Mouse (Mus musculus): Measurements from ENCODE around the gene Lurap1l. TPM values are rescaled to one million over a fixed set of nuclear protein-coding genes. Genes with fewer than 3 reads are reported as not detected.

Gene Lurap1l
- polyA plus RNA-seq, 1 experiment: 4.4 TPM

DNA sequence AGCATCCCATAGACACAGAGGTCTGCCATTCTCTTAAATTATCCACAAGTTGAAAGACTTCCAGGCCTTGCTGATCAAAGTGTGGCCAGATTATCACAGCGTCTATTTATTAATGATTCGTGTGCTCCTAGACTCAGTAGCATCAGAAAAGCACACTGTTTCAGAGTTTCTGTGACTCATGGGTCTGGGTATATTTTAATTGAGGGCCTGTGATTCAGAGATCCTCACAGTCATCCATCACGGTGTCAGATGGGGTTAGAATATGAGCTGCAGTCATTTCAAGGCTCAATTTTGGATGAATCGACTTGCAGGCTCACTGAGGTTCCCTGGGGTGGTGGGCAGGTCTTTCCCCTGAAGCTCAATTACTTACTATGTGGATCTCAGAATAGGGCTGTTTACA is 30.5 kb downstream of the Lurap1l start:
- WGBS: 93% methylated on average over 4 of the region's 4 CpGs
- no peaks in the 10 kb centered on the region for H3K36me3 ChIP-seq (ENCODE audit: control insufficient read depth, insufficient read depth, low read length)
- no peak overlapping the region for H3K4me3 ChIP-seq (ENCODE audit: control insufficient read depth, insufficient read depth, low read length)
- H3K4me1 ChIP-seq (replicated peaks; ENCODE audit: control insufficient read depth, insufficient read depth, low read length): no peaks in the 10 kb centered on the region
- DNase-seq: no peak
- TF ChIP-seq POLR2A (IDR thresholded peaks at IDR 0.05; ENCODE audit: control insufficient read depth, extremely low read depth, insufficient read depth, low read length, poor library complexity) (no peak), CTCF (IDR thresholded peaks at IDR 0.05; ENCODE audit: borderline replicate concordance, control insufficient read depth, extremely low read depth, insufficient read depth, low read length, poor library complexity) (no peak)
- no peak overlapping the region for H3K27ac ChIP-seq (ENCODE audit: control insufficient read depth, insufficient read depth, low read length)
- no peaks in the 10 kb centered on the region for H3K27me3 ChIP-seq (ENCODE audit: control insufficient read depth, insufficient read depth, low read length)

DNA sequence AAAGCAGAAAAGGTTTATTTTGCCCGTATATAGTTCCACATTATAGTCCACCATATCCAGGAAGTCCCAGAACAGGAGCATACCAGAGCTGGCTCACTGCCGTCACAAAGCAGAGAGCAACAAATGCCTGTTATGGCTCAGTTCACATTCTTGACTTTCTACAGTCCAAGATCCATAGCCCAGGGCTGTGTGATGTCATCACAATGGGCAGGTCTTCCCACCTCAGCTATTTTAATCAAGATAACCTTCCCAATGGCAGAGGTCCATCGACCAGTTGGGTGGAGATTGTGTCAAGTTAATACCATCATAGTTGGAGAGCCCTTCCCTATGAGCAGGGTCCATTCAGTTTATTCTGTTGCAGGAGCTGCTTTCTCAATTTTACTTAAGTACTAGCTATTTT is 31.5 kb downstream of the Lurap1l start:
- Histone ChIP-seq H3K27me3 (ENCODE audit: control insufficient read depth, insufficient read depth, low read length) (no peaks in the 10 kb centered on the region), H3K27ac (ENCODE audit: control insufficient read depth, insufficient read depth, low read length) (no peak overlapping the region), H3K4me3 (ENCODE audit: control insufficient read depth, insufficient read depth, low read length) (no peak overlapping the region), H3K36me3 (ENCODE audit: control insufficient read depth, insufficient read depth, low read length) (no peaks in the 10 kb centered on the region), H3K4me1 (replicated peaks; ENCODE audit: control insufficient read depth, insufficient read depth, low read length) (no peaks in the 10 kb centered on the region)
- WGBS: 89% methylated on average over 3 of the region's 3 CpGs
- DNase-seq: no peak
- TF ChIP-seq CTCF (IDR thresholded peaks at IDR 0.05; ENCODE audit: borderline replicate concordance, control insufficient read depth, extremely low read depth, insufficient read depth, low read length, poor library complexity) (no peak), POLR2A (IDR thresholded peaks at IDR 0.05; ENCODE audit: control insufficient read depth, extremely low read depth, insufficient read depth, low read length, poor library complexity) (no peak)

DNA sequence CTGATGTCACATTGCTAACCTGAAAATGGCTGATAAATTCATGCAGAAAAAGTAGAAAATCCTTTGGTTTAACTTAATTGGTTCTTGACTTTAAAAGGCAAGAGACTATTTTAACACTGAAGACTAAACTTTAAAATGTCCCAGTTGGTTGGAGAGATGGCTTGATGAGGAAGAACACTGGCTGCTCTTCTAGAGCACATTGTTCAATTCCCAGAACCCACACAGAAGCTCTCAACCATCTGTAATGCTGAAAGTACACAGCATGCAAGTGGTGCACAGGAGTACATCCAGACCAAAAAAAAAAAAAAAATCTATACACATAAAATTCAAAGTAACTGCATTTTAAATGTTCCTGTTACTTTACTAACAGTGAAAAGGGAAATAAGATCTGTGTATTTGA is 34.2 kb downstream of the Lurap1l start:
- TF ChIP-seq POLR2A (IDR thresholded peaks at IDR 0.05; ENCODE audit: control insufficient read depth, extremely low read depth, insufficient read depth, low read length, poor library complexity) (no peak), CTCF (IDR thresholded peaks at IDR 0.05; ENCODE audit: borderline replicate concordance, control insufficient read depth, extremely low read depth, insufficient read depth, low read length, poor library complexity) (no peak)

DNA sequence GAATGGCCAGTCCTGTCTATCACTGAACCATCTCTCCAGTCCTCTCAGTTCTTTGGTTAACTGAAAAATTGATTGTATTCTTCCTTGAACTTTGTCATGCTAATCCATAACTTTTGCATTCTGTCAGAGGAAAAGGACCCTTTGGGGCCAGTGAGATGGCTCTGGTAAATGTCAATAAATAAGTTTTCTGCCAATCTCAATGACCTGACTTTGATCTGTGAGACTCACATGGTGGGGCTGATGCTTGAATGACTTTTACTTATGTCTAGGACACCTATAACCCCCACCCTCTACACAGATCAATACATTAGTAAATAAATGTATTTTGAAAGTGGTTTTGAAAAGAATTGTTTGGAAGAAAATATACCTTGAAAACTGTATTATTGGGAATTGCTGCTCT is 38.7 kb downstream of the Lurap1l start:
- Histone ChIP-seq H3K27me3 (ENCODE audit: control insufficient read depth, insufficient read depth, low read length) (no peaks in the 10 kb centered on the region), H3K4me1 (replicated peaks; ENCODE audit: control insufficient read depth, insufficient read depth, low read length) (no peaks in the 10 kb centered on the region), H3K27ac (ENCODE audit: control insufficient read depth, insufficient read depth, low read length) (no peak overlapping the region), H3K4me3 (ENCODE audit: control insufficient read depth, insufficient read depth, low read length) (no peak overlapping the region), H3K36me3 (ENCODE audit: control insufficient read depth, insufficient read depth, low read length) (no peaks in the 10 kb centered on the region)
- no peak for TF ChIP-seq CTCF (IDR thresholded peaks at IDR 0.05; ENCODE audit: borderline replicate concordance, control insufficient read depth, extremely low read depth, insufficient read depth, low read length, poor library complexity)
- DNase-seq: no peak

More for the DNA sequence above, 34.2 kb downstream of the Lurap1l start:
- no peaks in the 10 kb centered on the region for H3K4me1 ChIP-seq (replicated peaks; ENCODE audit: control insufficient read depth, insufficient read depth, low read length)
- H3K27ac ChIP-seq (ENCODE audit: control insufficient read depth, insufficient read depth, low read length): no peak overlapping the region
- no peak for DNase-seq
- H3K4me3 ChIP-seq (ENCODE audit: control insufficient read depth, insufficient read depth, low read length): no peak overlapping the region
- no peaks in the 10 kb centered on the region for H3K27me3 ChIP-seq (ENCODE audit: control insufficient read depth, insufficient read depth, low read length)
- no peaks in the 10 kb centered on the region for H3K36me3 ChIP-seq (ENCODE audit: control insufficient read depth, insufficient read depth, low read length)

DNA sequence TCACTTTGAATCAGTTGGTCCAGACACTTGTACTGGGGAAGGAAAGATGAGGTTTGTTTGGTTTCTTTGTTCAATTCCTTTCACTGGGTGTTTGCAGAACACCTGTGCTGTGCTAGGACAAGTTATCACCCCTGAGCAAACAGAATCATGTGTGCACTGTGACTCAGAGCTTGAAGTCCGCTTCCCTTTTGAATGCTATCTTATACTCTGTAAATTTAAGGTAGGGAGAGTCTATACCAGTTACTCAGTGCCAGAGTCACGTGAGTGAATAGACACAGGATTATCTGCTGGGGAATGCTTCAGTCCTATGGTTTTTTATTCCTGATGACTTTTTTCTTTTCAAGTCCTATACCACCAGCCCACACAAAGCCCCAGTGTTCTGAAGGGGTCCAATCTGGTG is 39.3 kb downstream of the Lurap1l start:
- Histone ChIP-seq H3K4me3 (ENCODE audit: control insufficient read depth, insufficient read depth, low read length) (no peak overlapping the region), H3K27me3 (ENCODE audit: control insufficient read depth, insufficient read depth, low read length) (no peaks in the 10 kb centered on the region), H3K36me3 (ENCODE audit: control insufficient read depth, insufficient read depth, low read length) (no peaks in the 10 kb centered on the region), H3K27ac (ENCODE audit: control insufficient read depth, insufficient read depth, low read length) (no peak overlapping the region), H3K4me1 (replicated peaks; ENCODE audit: control insufficient read depth, insufficient read depth, low read length) (no peaks in the 10 kb centered on the region)
- TF ChIP-seq POLR2A (IDR thresholded peaks at IDR 0.05; ENCODE audit: control insufficient read depth, extremely low read depth, insufficient read depth, low read length, poor library complexity) (no peak), CTCF (IDR thresholded peaks at IDR 0.05; ENCODE audit: borderline replicate concordance, control insufficient read depth, extremely low read depth, insufficient read depth, low read length, poor library complexity) (no peak)
- 85% methylated on average over 2 of the region's 2 CpGs for WGBS
- no peak for DNase-seq

DNA sequence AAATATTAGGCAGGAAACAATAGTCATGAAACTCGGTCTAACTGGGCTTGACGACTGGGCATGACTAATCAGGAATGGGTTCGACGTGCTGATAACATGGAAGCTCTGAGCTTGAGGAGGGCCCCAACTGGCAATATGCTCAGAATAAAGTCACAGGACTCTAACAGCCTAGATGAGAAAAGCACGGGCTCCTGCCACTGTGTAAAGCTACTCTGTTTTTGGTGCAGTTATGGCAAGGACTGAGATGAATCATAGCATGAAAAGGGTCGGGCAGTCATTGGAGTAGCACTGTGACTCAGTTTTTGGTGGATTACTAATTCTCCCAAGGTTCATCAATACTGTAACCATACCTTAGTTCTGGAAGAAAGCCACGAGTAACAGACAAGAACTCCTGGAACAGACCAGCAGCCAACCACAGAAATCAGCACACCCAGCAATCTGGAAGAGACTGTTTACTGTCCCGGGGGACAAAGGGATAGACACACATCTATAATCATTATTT is 39.9 kb downstream of the Lurap1l start:
- no peak overlapping the region for H3K27ac ChIP-seq (ENCODE audit: control insufficient read depth, insufficient read depth, low read length)
- TF ChIP-seq POLR2A (IDR thresholded peaks at IDR 0.05; ENCODE audit: control insufficient read depth, extremely low read depth, insufficient read depth, low read length, poor library complexity) (no peak), CTCF (IDR thresholded peaks at IDR 0.05; ENCODE audit: borderline replicate concordance, control insufficient read depth, extremely low read depth, insufficient read depth, low read length, poor library complexity) (no peak)
- 38% methylated on average over 8 of the region's 8 CpGs for WGBS

DNA sequence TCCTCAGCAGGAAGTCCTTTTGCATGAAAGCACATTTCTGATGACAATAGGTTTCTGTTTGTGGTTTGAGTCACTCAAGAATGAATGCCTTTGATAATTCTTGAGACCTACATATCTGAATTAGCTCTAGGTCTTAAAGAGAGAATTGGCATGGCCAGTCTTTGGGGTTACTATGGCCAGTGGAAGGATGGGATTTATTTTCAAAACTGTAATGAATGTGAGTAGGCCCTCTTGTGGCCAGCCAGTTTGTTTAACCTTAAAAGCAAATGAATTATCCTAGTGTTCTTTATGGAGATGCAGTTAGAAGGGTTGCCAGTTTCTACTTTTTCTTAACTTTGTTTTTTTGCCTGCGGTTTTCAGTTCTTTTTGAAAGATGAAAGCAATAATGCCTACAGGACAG is 42.2 kb downstream of the Lurap1l start:
- TF ChIP-seq CTCF (IDR thresholded peaks at IDR 0.05; ENCODE audit: borderline replicate concordance, control insufficient read depth, extremely low read depth, insufficient read depth, low read length, poor library complexity): no peak
- no peak for TF ChIP-seq POLR2A (IDR thresholded peaks at IDR 0.05; ENCODE audit: control insufficient read depth, extremely low read depth, insufficient read depth, low read length, poor library complexity)
- 90% methylated on average over 1 of the region's 1 CpGs for WGBS

More for the DNA sequence above, 39.9 kb downstream of the Lurap1l start:
- DNase-seq: no peak
- no peak overlapping the region for H3K4me3 ChIP-seq (ENCODE audit: control insufficient read depth, insufficient read depth, low read length)
- H3K27me3 ChIP-seq (ENCODE audit: control insufficient read depth, insufficient read depth, low read length): no peaks in the 10 kb centered on the region
- H3K4me1 ChIP-seq (replicated peaks; ENCODE audit: control insufficient read depth, insufficient read depth, low read length): no peaks in the 10 kb centered on the region
- H3K36me3 ChIP-seq (ENCODE audit: control insufficient read depth, insufficient read depth, low read length): no peaks in the 10 kb centered on the region

More for the DNA sequence above, 42.2 kb downstream of the Lurap1l start:
- Histone ChIP-seq H3K4me1 (replicated peaks; ENCODE audit: control insufficient read depth, insufficient read depth, low read length) (no peaks in the 10 kb centered on the region), H3K4me3 (ENCODE audit: control insufficient read depth, insufficient read depth, low read length) (no peak overlapping the region), H3K27ac (ENCODE audit: control insufficient read depth, insufficient read depth, low read length) (no peak overlapping the region), H3K36me3 (ENCODE audit: control insufficient read depth, insufficient read depth, low read length) (no peaks in the 10 kb centered on the region), H3K27me3 (ENCODE audit: control insufficient read depth, insufficient read depth, low read length) (no peaks in the 10 kb centered on the region)
- no peak for DNase-seq
